Mouse (Mus musculus) bone marrow, adult 2 months (tissue): ENCODE results near the gene Hoxb7. TPM values are rescaled to one million over a fixed set of nuclear protein-coding genes. Genes with fewer than 3 reads are reported as not detected.
A peak's percentile ranks its signal among the peaks of the same experiment; 100 is the strongest.

ENCODE experiments used
- H3K27ac ChIP-seq: fragments of 200-500 bp; 2 replicates; pipeline ENCODE4 v1.5.1; 2012; ENCODE audit warnings: low read depth, mild to moderate bottlenecking, control low read depth, inconsistent platforms, low read length; ENCODE audit not compliant: control insufficient read depth, poor library complexity, insufficient read depth
- H3K4me1 ChIP-seq: fragments of 200-500 bp; 2 replicates; pipeline ENCODE4 v1.6.1; 2011; ENCODE audit warnings: low read length; ENCODE audit not compliant: control insufficient read depth, insufficient read depth
- H3K4me3 ChIP-seq: fragments of 200-500 bp; replicated peaks from 2 replicates; pipeline ENCODE3; 2011; ENCODE audit warnings: mild to moderate bottlenecking, low read depth, low read length, control low read depth; ENCODE audit not compliant: control insufficient read depth
- CTCF ChIP-seq: fragments of 200-500 bp; IDR thresholded peaks from 2 replicates; pipeline ENCODE4 v1.5.1; 2011; ENCODE audit warnings: low read length, control low read depth; ENCODE audit not compliant: control insufficient read depth, insufficient read depth
- POLR2A ChIP-seq: fragments of 200-500 bp; IDR thresholded peaks from 2 replicates; pipeline ENCODE4 v1.6.1; 2011; ENCODE audit warnings: low read depth, mild to moderate bottlenecking, control low read depth, low read length, borderline replicate concordance; ENCODE audit not compliant: control insufficient read depth
- WGBS: fragments of 180-500 bp; shearing (Covaris S2); methylation state at CpG from one replicate; pipeline ENCODE4 v1.1.7; 2018; 5-methylcytosine and 5-hydroxymethylcytosine counted together
- polyA plus RNA-seq: library from polyadenylated mRNA; stranded (reverse); fragments of >200 nt; gene quantifications from 2 replicates; pipeline ENCODE4 v1.2.4, GENCODE M21; 2011; ENCODE audit warnings: low replicate concordance; ENCODE audit not compliant: missing spikeins, insufficient read depth, insufficient read length

The Hoxb7 gene
- polyA plus RNA-seq: 2.5 TPM in 1 of 2 replicates, not detected in the other

DNA sequence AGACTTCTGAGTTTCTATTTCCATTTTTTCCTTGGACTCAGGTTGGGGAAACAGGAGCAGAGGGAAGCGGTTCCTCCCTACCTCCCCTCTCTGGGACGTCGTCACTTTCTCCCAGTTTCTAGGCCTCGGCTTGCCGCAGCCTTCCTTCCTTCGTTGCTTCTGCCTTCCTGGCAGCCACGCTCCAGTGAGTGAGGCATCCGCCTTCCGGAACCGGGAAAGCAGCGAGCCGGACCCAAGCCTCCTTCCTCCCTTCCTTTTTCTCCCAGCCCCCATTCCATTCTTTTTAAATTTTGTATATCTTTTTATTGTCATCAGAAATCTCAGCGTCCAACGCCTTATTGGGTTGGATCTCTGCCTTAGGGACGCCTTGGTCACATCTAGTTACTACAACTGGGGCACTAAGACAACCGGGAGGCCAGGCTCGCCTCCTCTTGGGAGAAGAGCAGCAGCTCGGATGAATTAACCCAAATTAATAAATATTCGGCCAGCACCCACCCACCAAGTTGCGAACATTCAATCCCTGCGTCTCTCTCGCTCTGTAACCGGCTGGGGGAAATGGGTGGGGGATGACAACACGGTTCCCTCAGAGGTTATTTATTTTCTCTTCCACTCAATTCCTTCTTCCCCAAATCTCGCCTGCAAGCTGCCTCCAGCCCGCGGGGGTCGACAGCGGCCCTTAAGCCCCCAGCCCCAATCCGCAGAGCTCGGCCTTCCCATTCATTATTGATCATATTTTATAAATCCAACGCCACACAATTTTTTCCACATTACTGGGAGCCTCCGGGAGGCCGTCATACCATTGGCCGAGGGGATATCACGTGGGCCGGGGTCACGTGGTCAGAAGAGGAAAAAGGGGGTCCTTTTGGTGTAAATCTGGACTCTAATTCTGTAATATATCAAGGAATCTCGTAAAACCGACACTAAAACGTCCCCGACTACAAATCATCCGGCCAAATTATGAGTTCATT lies at the start of gene Hoxb7:
Hoxb7 (plus strand) TSS at position 853 of the 968 bp plus-strand sequence.
- H3K4me1 ChIP-seq: no peaks in the 10 kb centered on the region
- no peak within 1 kb of the TSS for H3K4me3 ChIP-seq
- H3K27ac ChIP-seq: no peak within 1 kb of the TSS
- TF ChIP-seq POLR2A (no peak), CTCF (no peak)
- 1% methylated on average over 43 of the region's 43 CpGs for WGBS

DNA sequence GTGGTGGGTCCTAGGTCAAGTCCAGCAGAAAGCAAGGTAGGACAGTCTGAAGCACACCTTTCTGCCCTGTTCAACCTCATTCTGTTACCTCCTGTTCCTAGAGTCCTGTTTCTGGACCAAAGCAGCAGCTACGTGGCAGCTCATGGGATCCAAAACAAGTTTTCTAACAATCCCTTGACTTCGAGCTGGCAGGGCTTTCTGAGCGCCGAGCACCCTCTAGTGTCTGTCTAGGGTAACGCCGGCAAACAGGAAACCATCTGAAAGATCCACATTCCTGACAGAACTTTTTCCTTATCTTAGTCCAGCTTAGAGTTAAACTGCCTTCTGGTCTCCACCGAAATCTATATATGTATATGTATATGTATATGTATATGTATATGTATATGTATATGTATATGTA lies 46.2 kb upstream of the Hoxb7 start:
- no peaks in the 10 kb centered on the region for H3K4me1 ChIP-seq
- H3K4me3 ChIP-seq: no peak overlapping the region
- no peak overlapping the region for H3K27ac ChIP-seq
- under 1% methylated on average over 7 of the region's 7 CpGs for WGBS
- peak; percentile 65 for TF ChIP-seq CTCF
- TF ChIP-seq POLR2A: no peak

DNA sequence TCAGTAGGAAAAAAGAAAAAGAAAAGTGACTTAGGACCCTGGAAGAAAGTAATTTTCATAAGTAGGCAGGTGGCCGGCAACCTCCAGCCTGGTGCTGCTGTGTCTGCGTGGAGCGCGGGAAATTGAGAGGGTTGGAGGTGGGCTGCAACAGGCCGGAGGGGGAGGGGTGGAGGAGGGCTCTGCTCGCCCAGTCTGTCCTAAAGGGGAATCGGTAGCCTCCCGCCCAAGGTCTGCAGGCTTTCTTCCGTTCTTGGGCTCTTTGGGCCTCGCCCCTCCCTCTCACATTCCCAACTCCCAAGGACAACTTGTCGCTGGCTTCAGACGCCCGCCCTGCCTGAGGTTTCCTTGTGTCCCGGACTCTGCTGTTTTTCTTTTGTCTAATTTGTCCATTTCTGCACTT lies 35.5 kb upstream of the Hoxb7 start:
- no peaks in the 10 kb centered on the region for H3K4me1 ChIP-seq
- no peak overlapping the region for H3K27ac ChIP-seq
- no peak for TF ChIP-seq POLR2A
- no peak for TF ChIP-seq CTCF
- WGBS: 6% methylated on average over 14 of the region's 14 CpGs
- H3K4me3 ChIP-seq: no peak overlapping the region

DNA sequence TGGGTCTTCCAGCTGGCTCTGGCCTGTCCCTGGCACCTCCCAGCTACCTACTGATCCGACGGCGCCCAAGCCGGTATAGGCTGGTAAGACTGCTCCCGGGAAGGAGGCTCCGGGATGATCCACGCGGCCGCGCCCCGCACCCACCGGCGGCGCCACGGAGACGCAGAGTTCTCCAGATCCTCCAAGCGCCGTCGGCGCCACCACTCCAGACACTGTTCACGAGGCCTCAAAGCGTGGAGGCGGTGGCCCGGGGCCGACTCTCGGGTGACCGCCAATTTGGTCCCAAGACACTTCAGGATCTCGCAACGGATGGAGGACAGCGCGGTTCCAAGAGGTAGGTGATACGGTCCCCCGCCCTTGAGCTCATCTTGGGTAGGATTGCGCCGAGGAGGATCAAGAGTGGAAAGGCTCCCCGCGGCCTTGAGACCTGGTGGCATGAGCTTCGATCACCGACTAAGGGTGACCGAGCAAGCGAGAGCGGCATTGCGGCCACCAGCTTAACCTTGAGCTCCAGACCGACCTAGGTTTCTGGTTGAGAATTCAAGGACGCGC lies 34.9 kb upstream of the Hoxb7 start:
- 5% methylated on average over 46 of the region's 46 CpGs for WGBS
- TF ChIP-seq POLR2A: no peak
- no peak for TF ChIP-seq CTCF

DNA sequence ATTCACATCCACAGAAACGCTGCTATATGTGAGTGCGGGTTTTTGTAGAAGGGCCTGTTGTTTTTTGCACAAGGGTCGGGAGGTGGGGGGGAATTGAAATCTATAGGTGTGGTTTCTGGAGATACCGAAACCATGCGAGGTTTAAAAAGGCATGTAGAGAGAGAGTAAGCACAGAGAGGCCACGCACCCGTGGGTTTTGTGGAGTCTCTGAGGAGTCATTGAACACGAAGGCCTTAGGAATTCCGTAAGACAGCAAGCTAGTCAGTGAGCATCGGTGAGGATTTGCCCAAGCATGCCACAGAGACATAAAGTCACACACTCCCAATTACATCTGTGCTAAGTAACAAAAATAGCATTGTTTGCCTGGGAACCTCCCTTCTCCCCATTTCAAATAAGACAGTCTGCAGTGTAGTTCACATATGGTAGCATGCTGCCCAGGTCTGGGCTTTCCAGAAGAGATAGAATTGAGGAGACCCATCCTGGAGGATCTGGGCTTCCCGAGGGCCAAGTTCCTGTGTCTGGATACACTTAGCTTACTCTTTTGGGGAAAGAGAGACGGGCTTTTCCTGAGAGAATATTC lies 33.8 kb upstream of the Hoxb7 start:
- 27% methylated on average over 12 of the region's 12 CpGs for WGBS
- TF ChIP-seq POLR2A: no peak
- no peak for TF ChIP-seq CTCF
- Histone ChIP-seq H3K4me3 (no peak overlapping the region), H3K4me1 (no peaks in the 10 kb centered on the region), H3K27ac (no peak overlapping the region)

More for the DNA sequence above, 34.9 kb upstream of the Hoxb7 start:
- no peaks in the 10 kb centered on the region for H3K4me1 ChIP-seq
- H3K4me3 ChIP-seq: no peak overlapping the region
- no peak overlapping the region for H3K27ac ChIP-seq

DNA sequence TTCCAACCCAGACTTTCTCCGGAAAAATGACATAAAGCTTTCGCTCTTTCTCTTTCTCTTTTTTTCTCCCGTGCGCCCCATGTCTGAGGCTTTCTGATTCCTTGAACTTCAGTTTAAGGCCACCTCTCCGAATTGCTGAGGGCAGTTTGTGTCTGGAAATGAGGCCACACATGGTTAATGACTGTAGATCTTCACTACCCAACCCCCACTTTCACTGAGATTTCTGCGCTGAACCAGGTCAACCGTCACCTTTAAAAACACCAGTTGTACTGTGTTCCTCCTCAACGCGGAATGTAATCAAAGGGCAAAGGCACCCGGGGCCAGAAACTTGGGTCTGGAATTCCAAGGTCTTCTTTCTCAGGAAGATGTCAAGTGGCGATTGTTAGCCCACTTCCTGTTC lies 32.2 kb upstream of the Hoxb7 start:
- Histone ChIP-seq H3K4me3 (no peak overlapping the region), H3K4me1 (no peaks in the 10 kb centered on the region), H3K27ac (no peak overlapping the region)
- WGBS: 6% methylated on average over 11 of the region's 11 CpGs
- TF ChIP-seq POLR2A (no peak), CTCF (no peak)

DNA sequence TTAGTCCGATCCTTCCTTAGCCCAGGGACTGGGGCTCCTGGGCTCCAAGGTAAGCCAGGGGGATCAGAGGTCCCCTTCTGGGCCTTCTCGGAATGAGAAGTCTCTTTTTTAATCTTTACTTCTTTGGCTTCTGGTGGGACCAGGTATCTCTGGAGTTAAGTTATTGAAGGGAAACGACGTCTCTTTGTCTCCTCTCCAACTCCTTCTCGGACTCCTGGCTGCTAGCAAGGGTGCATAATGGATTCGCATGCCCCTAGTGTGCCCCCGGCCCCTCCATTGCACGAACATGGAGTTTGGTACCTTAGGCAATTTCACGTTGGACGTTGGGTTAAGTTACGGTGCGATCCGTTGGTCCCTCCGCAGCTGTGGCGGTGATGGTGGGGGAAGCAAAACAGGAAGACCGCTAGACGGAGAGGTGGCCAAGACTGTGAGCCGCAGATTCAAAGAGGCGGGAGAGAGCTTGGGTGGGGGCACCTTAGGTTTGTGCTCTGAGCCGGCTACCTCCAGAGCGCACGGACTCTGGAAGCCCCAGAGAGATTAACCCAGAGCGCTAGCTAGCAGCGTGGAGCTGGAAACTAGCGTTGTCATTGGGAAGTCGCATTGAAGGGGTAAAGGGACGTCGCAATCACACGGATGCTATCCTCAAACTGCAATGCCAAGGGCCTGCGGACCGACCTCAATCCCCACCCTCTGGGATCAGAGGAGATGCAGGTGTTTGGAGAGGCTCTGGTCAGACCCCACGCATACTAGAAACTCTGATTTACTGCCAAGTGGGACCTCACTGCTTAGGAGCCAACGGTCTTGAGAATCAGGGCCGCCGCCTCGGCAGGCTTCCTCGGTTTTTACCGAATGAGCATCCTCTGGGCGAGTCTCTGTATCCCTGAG lies 31.1 kb upstream of the Hoxb7 start:
- 3% methylated on average over 39 of the region's 39 CpGs for WGBS
- Histone ChIP-seq H3K27ac (no peak overlapping the region), H3K4me3 (no peak overlapping the region), H3K4me1 (no peaks in the 10 kb centered on the region)
- no peak for TF ChIP-seq CTCF
- no peak for TF ChIP-seq POLR2A

DNA sequence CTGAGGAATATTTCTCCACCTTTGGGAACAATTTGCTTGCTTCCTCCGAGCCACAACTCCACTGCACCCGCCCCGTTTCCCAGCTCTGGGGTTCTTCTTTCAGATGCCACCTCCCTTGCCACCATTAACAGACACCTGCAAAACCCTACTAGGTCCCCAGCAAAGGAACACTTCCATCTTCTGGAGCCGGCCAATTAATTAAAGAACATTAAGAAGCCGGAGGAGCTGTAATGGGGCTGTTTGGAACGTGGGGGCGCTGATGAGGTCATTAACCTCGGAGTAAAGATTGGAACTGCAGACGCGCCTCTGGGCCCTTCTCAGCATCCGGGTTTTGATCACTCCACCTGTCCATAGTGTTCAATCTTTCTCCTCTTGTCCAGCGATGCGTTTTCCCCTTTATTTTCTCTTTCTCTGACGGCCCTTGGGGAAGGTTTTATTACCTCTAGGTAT lies 30.4 kb upstream of the Hoxb7 start:
- TF ChIP-seq CTCF (no peak), POLR2A (no peak)
- 23% methylated on average over 14 of the region's 14 CpGs for WGBS
- Histone ChIP-seq H3K4me1 (no peaks in the 10 kb centered on the region), H3K4me3 (no peak overlapping the region), H3K27ac (no peak overlapping the region)
